Mouse (Mus musculus): ENCODE results near the gene Mgat3.
A peak's percentile ranks its signal among the peaks of the same experiment; 100 is the strongest.

Mgat3 gene

DNA sequence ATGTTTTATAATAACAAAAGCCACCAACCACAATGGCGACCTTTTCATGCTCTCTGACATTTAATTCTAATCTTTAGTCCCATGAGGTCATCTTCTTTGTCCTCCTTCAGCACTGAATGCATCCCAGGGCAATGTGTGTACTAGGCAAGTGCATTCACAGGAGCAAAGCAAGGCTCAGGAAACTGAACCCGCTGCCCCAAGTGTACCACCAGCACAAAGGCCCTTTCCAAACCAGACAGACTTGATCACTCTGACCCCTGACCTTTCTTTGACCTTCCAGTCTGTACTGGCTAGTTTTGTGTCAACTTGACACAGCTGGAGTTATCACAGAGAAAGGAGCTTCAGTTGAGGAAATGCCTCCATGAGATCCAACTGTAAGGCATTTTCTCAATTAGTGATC, 58.8 kb downstream of the Mgat3 start:
- DNase-seq, result no peak

DNA sequence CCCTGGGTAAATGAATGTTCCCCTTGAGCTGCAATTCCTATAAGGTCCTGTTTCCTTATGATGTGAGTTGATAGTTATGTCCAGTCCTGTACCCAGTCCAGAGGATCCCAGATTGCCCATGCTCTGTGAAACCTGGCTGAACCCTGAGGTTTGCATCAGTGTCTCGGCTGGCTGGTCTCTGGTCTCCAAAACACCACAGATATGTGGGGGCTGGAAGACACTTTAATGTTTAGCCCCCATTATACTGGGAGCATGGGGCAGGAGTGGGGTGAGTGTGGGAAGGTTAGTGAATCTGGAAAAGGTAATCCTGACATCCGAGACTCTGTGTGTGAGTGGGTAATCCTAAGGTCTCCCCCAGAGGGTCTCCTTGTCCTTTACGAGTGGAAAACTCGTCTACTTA, 59.5 kb downstream of the Mgat3 start:
- DNase-seq, result no peak

DNA sequence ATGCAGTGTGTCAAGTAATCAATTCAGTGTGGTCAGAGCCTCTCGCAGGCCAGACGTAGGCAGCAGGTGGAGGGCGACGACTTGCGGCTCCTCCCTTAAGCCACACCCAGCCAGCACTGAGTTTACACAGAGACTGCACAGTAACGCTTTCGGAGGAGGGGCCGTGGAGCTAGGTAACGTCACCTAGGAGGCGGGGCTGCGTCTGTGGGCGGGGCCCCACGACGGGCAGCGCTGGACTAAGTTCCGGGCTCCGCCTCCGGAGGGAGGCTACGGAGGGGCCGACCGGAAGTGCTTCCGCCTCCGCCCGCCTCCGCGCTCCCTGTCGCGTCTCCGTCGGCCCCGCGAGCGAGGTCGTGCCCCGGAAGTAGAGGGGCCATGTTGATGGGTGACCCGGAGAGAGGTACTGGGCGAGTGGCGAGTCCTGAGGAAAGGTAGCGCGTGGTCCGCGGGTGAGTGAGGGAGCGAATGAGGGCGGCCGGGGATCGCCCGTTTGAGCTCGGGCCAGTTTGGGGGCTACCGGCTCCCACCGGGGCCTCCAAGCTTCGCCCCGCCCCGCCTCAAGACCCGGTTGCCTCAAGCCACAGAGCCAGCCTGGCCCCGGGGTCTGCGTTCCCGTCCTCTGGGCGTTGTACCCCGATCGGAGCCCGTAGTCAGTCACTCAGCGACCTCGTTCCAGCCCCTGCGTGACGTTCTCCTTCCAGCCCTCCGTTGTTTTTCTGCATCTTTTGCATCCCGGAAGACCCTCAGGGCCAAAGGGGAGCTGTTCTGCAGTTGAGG, 60.4 kb downstream of the Mgat3 start, which contains the start of gene Mief1:
TSS of gene Mief1 (plus strand) at position 286 of the 777 bp plus-strand sequence.
- DNase-seq, result peak; percentile 98

DNA sequence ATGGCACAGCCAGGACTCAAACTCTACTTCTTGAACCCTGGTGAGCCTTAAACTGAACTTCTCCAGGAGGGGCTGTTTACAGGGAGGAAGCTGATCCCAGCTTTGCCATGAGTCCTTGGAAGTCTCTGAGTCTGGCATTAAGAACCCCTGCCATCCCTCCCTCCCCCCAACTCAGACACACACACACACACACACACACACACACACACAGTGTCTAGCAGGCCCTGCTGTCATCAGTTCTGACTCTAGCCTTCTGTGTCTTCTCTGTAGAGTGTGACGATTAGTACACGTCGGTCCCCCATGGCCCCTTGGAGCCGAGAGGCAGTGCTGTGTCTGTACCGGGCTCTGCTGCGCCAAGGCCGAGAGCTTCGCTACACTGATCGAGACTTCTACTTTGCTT, 62.0 kb downstream of the Mgat3 start, which contains the start of gene AC140267.1:
TSS of gene AC140267.1 (plus strand) at position 301 of the 400 bp plus-strand sequence.
- DNase-seq, result no peak

DNA sequence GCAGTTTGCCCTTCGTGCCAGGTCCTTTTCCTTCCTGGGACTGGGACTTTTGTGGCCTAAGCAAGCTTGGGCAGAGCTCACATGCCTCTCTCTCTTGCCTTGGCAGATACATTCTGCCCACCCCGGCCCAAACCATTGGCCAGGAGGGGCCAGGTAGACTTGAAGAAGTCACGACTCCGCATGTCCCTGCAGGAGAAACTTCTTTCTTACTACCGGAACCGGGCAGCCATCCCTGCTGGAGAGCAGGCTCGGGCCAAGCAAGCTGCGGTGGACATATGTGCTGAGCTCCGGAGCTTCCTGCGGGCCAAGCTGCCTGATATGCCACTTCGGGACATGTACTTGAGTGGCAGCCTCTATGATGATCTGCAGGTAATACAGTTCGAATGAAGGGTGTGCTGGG, 74.6 kb downstream of the Mgat3 start:
- peak; percentile 75 for DNase-seq

DNA sequence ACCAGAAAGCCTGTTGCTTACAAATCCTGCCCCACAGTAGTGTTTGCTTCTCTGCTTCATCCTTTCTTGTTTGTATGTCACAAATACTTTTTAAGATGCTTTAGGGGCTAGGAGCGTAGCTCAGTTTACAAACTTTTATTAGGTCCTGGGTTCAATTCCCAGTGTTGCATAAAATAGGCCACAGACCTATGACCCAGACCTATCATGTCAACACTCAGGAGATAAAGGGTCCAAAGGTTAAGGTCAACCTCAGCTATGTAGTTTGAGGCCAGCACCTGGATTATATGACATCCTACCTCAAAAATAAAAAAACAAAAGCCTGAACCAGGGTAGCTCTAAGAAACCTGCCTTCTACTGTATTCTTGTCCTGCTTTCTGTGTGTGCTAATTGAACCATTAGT, 75.1 kb downstream of the Mgat3 start:
- DNase-seq, result no peak

DNA sequence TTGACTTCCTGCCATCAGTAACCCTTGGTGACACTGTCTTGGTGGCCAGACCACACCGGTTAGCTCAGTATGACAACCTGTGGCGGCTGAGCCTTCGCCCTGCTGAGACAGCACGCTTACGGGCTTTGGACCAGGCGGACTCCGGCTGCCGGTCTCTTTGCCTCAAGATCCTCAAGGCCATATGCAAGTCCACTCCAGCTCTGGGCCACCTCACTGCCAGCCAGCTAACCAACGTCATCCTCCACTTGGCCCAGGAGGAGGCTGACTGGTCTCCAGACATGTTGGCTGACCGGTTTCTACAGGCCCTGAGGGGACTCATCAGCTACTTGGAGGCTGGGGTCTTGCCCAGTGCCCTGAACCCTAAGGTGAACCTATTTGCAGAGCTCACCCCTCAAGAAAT, 76.2 kb downstream of the Mgat3 start:
- DNase-seq, result no peak

DNA sequence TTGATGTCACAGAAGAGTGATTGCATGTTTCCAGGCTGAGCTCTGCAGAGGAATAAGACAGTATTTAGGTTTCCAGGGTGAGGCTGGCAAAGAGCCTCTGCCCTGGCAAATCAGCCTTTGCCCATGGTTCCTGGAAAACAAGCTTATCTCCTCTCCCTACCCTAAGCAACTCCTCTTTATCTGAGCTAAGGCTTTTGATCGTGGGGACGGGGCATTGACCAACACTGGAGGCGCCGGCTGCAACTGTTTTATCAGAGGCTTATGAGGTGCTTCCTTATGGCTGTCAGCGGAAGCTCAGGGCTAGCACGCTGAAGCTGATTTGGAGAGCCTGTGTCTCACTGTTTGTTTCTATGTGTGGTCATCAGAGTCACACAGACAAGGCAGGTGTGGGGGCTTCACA, 77.1 kb downstream of the Mgat3 start:
- DNase-seq, result no peak

DNA sequence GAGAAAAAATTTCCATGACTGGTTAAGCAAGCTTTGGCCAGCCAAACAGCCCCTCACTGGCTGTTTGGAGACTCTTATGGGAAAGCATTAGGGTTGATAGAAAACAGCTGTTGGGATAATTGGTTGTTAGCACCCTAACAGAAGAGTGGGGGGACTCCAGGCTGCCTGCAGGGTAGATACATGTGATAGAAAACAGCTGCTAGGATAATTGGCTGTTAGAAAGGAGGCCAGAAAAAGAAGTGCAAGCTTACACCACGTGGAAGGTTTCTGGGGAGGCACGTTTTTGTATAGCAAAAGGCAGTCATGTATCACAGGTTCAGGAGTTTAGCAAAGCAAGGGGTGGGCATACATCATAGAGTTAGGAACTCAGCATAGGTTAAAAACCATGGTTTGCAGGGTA, 80.0 kb downstream of the Mgat3 start:
- no peak for DNase-seq

DNA sequence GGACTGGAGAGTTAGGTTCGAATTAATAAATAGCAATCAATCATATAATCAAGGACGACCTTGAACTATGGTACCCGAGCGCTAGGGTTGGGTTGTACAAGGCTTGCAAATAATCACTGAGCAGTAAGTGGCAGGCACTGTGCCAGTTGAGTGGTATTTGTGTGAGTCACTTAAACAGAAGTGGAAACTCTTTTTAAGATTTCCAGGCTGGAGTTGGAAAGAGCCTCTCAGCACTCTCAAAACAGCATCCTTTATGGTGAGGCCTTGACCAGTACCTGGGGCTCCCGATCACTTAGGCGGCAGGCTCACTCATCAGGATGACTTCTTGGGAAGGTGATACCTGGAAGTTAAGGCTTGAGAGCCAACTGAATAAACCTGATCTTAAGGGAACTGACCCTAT, 80.7 kb downstream of the Mgat3 start:
- DNase-seq, result peak; percentile 62

DNA sequence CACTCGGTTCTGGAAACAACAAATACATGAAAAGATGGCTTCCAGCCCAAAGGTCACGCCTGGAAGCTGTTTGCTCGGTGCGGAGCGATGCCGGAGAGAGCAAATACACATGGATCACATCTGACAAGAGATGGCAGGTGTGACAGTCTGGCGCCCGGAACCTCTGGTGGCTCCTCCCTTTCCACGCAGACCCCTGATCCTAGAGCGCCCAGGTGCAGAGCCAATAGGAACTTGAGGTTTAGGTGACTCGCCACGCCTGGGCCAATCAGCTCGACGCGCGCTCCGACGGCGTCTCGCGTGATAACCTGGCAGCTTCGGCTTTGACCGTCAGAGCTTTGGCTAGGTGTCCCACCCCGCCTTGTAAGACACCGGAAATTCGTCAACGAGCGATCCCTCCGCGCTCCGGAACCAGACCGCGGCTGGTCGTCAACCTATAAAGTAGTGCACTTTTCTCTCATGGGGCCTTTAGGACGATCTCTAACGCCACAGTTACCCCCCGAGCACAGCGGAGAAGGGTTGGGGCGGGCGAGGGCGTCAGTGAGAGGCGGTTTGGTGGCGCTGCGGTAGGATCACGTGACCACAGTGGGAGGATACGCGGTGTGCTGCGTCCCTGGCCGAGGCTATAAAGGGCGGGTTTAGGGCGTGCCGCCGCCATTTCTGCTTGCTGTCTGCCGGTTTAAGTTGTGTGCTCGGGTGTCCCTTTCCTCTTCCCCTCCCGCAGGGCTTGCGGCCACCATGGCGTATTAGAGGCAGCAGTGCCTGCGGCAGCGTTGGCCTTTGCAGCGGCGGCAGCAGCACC, 81.5 kb downstream of the Mgat3 start, which contains the start of gene Atf4:
TSS of gene Atf4 (plus strand) at position 338 of the 799 bp plus-strand sequence.
- peak; percentile 100 for DNase-seq

DNA sequence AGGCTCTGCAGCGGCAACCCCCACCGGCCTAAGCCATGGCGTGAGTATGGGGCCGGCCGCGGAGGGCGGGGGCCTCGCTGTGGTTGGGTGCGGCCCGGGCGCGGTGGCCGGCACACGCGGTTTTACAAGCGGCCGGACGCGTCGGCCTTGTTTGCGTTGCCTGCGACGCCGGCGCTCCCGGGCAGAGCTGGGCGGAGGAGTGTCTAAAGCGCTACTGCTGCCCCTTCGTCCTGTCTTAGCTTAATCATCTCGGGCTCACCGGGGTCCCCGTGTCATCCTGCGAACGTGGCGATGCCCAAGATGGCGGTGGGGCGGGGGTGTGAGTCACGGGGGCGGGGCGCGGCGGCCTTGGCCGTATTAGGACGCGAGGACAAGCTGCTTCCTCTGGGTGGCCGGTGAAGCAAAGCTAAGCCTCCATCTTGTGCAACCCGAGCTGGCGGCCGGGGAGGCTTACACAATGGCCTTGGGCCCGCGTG, 82.2 kb downstream of the Mgat3 start:
- DNase-seq, result peak; percentile 81

DNA sequence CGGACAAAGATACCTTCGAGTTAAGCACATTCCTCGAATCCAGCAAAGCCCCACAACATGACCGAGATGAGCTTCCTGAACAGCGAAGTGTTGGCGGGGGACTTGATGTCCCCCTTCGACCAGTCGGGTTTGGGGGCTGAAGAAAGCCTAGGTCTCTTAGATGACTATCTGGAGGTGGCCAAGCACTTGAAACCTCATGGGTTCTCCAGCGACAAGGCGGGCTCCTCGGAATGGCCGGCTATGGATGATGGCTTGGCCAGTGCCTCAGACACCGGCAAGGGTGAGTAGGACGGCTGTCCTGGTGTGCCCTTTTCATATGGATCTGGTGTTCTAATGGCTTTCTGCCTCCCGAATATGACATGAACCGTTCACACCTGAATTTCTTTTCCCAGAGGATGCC, 82.7 kb downstream of the Mgat3 start:
- no peak for DNase-seq

DNA sequence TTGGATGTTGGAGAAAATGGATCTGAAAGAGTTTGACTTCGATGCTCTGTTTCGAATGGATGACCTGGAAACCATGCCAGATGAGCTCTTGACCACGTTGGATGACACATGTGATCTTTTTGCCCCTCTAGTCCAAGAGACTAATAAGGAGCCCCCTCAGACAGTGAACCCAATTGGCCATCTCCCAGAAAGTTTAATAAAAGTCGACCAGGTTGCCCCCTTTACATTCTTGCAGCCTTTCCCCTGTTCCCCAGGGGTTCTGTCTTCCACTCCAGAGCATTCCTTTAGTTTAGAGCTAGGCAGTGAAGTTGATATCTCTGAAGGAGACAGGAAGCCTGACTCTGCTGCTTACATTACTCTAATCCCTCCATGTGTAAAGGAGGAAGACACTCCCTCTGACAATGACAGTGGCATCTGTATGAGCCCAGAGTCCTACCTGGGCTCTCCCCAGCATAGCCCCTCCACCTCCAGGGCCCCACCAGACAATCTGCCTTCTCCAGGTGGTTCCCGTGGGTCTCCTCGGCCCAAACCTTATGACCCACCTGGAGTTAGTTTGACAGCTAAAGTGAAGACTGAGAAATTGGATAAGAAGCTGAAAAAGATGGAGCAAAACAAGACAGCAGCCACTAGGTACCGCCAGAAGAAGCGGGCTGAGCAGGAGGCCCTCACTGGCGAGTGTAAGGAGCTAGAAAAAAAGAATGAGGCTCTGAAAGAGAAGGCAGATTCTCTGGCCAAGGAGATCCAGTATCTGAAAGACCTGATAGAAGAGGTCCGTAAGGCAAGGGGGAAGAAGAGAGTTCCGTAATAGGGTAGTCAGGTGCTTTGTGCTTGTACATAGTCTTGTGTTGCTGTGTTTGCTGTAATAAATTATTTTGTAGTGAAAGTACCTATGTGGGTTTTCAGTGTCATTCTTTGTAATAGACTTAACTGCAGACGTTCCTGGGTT, 83.4 kb downstream of the Mgat3 start:
- peak; percentile 56 for DNase-seq

DNA sequence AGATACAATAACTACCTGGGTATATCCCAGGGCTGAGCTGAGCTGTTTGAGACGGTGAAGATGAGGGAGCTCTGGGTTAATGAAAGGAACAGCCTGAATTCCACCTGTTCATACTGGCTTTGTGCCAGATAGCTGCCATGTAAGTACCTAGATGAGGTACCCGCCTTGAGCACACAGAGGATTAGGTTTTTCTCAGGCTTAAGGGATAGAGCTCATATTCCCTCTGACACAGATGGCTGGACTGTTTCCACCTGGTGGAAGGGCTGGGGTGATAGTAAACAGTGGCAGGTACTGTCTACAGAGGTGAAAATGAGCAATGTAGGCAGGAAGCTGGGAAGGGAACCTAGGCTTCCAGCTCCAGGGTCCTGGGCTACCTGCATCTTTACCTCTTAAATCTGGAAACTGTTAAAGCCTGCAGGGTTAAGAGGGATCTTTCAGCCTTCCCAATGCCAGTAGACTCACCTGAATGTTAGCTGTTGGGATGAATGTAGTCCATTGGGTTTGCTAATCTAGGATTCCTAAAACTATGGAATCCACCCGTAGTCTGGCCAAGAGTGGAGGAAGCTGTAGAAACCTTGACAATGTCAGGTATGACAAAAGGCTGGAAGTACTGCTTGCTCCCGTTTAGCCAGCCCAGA, 84.2 kb downstream of the Mgat3 start:
- DNase-seq, result peak; percentile 72

DNA sequence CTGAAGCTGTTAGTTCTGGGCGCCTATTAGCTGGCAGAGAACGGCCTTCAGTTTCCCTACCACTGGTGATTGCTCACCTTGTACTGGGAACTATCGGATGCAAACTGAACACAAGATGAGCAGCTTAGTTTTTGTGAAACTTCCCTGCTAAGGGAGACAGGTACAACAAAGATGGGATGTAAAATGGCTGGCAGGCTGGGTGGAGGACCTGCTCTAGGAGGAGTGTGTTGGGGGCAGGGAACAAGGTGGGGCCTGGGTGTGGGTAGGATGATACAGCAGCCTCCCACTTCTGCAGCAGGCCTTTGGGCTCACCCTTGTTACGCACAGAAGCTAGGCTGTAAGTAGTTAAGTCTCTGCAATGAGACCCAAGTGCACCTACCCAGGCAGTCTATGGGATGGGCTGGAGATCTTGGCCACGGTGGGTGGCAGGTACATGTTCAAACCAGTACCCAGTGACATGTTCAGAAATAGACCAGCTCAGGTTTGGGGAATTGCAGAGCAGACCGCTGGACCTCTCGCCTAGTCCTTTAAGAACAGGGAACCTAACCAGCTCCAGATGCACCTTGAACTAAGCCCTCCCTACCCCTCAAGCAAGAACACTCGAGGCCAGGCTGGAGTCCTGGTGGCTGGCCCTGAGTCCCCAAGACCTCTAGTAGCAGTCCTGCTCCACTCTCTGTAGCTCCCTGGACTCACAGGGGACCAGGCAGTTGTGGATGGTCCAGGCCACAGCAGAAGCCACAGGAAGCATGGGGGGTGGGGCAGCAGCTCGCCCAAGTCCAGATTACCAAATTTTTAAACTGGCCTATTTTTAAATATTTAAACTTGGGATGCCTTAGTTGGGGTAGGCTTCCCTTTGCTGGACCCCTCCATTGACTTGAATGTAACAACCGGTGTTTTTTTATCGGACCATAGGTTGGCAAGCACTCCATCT, 85.0 kb downstream of the Mgat3 start:
- DNase-seq, result peak; percentile 49

DNA sequence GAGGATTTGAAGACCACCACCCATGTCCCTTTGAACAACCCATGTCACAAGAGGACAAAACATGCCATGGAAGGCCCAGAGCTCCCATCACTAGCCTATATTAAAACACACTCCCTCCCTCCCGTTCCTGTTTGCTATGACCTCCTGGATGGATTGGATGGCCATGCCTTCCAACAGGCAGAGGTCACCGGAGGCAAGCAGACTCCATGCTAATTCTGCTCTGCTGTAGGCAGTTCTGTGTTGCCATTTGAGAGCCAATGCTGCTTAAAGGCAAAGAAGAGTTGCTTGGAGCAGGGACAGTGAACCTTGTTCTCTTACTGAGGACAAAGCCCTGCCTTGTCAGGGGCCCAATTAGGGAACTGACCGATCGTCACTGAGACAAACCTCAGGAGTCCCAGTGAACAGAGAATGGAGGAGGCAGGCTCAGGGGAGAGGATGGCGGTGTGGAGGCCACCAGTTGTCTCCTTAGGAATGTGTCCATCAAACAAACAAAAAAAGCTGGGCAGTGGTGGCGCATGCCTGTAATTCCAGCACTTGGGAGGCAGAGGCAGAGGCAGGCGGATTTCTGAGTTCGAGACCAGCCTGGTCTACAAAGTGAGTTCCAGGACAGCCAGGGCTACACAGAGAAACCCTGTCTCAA, 86.0 kb downstream of the Mgat3 start:
- DNase-seq, result no peak

DNA sequence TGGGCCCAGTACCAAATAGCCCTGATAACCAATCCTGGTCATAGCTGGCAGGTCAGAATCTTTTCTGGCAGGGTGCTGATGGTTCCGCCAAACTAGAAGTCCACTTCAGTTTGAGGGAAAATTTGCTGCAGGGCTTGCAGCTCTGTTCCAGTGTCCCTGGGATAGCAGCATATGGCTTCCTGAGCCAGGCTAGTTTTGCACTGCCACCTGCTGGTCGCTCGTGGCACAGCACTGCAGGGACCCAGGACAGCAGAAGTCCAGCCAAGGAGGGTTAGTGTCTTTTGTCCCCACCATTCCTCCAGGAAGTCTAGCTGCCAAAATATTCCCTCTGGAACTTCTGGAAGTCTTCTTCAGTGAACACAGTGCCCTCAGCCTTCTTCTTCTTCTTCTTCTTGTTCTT, 87.2 kb downstream of the Mgat3 start:
- peak; percentile 86 for DNase-seq

DNA sequence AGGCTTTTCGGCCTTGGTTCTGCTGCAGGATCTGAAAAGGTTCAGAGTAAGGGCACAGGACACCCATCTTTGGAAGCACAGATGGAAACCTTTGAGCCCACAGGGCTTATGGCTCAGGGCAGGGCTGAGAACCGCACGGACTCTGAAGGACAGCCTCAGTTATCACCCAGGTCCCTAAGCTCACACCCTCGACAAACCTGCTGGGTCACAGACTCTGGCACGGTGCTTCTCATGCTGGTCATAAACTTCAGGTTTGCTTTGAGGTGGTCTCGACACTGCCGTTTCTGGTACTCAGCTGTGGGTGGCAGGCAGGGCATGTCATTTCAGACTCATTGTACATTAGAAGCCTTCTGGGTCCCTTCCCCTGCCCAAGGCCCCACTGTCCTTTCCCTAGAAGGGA, 87.6 kb downstream of the Mgat3 start:
- DNase-seq, result no peak
